Mouse (Mus musculus) embryonic fibroblast, embryonic 13.5 days (primary cell): ENCODE data around the gene Coil.

Experiments used
- CTCF ChIP-seq: IDR thresholded peaks from 2 replicates; pipeline ENCODE4 v1.5.1; 2011; ENCODE audit warnings: mild to moderate bottlenecking, control low read depth, low read length, moderate library complexity, borderline replicate concordance; ENCODE audit not compliant: insufficient read depth
- POLR2A ChIP-seq: IDR thresholded peaks from 2 replicates; pipeline ENCODE4 v1.6.1; 2011; ENCODE audit warnings: low read depth, mild to moderate bottlenecking, control low read depth, low read length, moderate library complexity

- no peak for TF ChIP-seq POLR2A
- TF ChIP-seq CTCF = no peak
Observed at GRCm38 (mm10) chr11:88977188-88977587, 7.1 kb downstream of the Coil start.
